10 mouse cellular contexts compared by ENCODE assay signal in genomic region chr16:17796971-17797811, GRCm38 (mm10). TPM values are rescaled to one million over a fixed set of nuclear protein-coding genes. Genes with fewer than 3 reads are reported as not detected.
A peak's percentile ranks its signal among the peaks of the same experiment; 100 is the strongest.
DNase-seq lines count a peak whose midpoint lies in the region; ATAC-seq and TF ChIP-seq lines count a peak whose summit lies in the region.
"Had no signal": no experiment of that assay in that cellular context is flagged by ENCODE, and none has a peak within 500 bp of the region (broad histone marks: within the 10 kb centered on the region; RNA-seq: fewer than 3 reads in every experiment).

Scarf2 (plus strand) TSS chr16:17797282.

- no peak within 1 kb of the TSS; the same call in 1 of the 2 replicates for H3K27ac ChIP-seq in testis, adult 2 months (ENCODE audit: control insufficient read depth, insufficient read depth, low read depth, low read length)
- H3K27ac ChIP-seq in forebrain, embryonic 16.5 days (ENCODE audit: low read length), result no peak within 1 kb of the TSS
- H3K27ac ChIP-seq in hindbrain, embryonic 11.5 days (ENCODE audit: low read depth, low read length), result peak within 1 kb of the TSS; percentile 62
- peak within 1 kb of the TSS; percentile 36 for H3K27ac ChIP-seq in liver, embryonic 12.5 days
- H3K27ac ChIP-seq in neural tube, embryonic 13.5 days (replicated peaks), result peak within 1 kb of the TSS; percentile 10
- H3K27ac ChIP-seq: macrophage had no signal

- peak within 1 kb of the TSS; percentile 82 for H3K4me2 ChIP-seq in forebrain, embryonic 16.5 days (ENCODE audit: low read length)
- H3K4me2 ChIP-seq in hindbrain, embryonic 11.5 days (replicated peaks; ENCODE audit: low read depth, low read length), result peak within 1 kb of the TSS; percentile 81
- peak within 1 kb of the TSS; percentile 60 for H3K4me2 ChIP-seq in liver, embryonic 12.5 days
- H3K4me2 ChIP-seq in neural tube, embryonic 13.5 days, result peak within 1 kb of the TSS; percentile 73

- H3K4me1 ChIP-seq in testis, adult 2 months (ENCODE audit: control insufficient read depth, insufficient read depth, low read length), result peaks cover 14% of the 10 kb centered on the region
- peaks cover 21% of the 10 kb centered on the region for H3K4me1 ChIP-seq in forebrain, embryonic 16.5 days (replicated peaks; ENCODE audit: control insufficient read depth, insufficient read depth, low read length)
- H3K4me1 ChIP-seq in hindbrain, embryonic 11.5 days (replicated peaks; ENCODE audit: control insufficient read depth, insufficient read depth, low read length), result peaks cover 4% of the 10 kb centered on the region
- H3K4me1 ChIP-seq in liver, embryonic 12.5 days, result peaks cover 10% of the 10 kb centered on the region
- H3K4me1 ChIP-seq in neural tube, embryonic 13.5 days (replicated peaks), result peaks cover 26% of the 10 kb centered on the region

- H3K27me3 ChIP-seq in testis, adult 2 months (ENCODE audit: control insufficient read depth, insufficient read depth, low read length), result no peaks in the 10 kb centered on the region
- peaks cover 55% of the 10 kb centered on the region for H3K27me3 ChIP-seq in forebrain, embryonic 16.5 days (replicated peaks; ENCODE audit: control insufficient read depth, insufficient read depth, low read length)
- H3K27me3 ChIP-seq in hindbrain, embryonic 11.5 days (ENCODE audit: control insufficient read depth, insufficient read depth, low read length), result peaks cover 66% of the 10 kb centered on the region
- H3K27me3 ChIP-seq in liver, embryonic 12.5 days (replicated peaks), result peaks cover 84% of the 10 kb centered on the region
- H3K27me3 ChIP-seq in neural tube, embryonic 13.5 days, result peaks cover 86% of the 10 kb centered on the region

- H3K4me3 ChIP-seq in testis, adult 2 months (ENCODE audit: control insufficient read depth, low read depth, low read length), result peak within 1 kb of the TSS; percentile 54
- H3K4me3 ChIP-seq in forebrain, embryonic 16.5 days (replicated peaks; ENCODE audit: low read length), result peak within 1 kb of the TSS; percentile 48
- peak within 1 kb of the TSS; percentile 43 for H3K4me3 ChIP-seq in hindbrain, embryonic 11.5 days (ENCODE audit: low read depth, low read length)
- peak within 1 kb of the TSS; percentile 52 for H3K4me3 ChIP-seq in liver, embryonic 12.5 days
- H3K4me3 ChIP-seq in neural tube, embryonic 13.5 days, result peak within 1 kb of the TSS; percentile 53

- peak; percentile 32 for ATAC-seq in forebrain, embryonic 16.5 days
- peak; percentile 23; the same call in 1 of the 2 replicates for ATAC-seq in hindbrain, embryonic 11.5 days (ENCODE audit: low FRiP score)
- peak; percentile 19; the same call in 1 of the 2 replicates for ATAC-seq in liver, embryonic 12.5 days
- peak; percentile 21 for ATAC-seq in neural tube, embryonic 13.5 days (ENCODE audit: low read depth)

- TF ChIP-seq POLR2A in testis, adult 2 months (IDR thresholded peaks at IDR 0.05; ENCODE audit: control insufficient read depth, low read depth, low read length), result no peak

- H3K36me3 ChIP-seq in testis, adult 2 months (ENCODE audit: control insufficient read depth, insufficient read depth, low read length), result no peaks in the 10 kb centered on the region
- H3K36me3 ChIP-seq in forebrain, embryonic 16.5 days (ENCODE audit: control insufficient read depth, insufficient read depth), result peaks cover 6% of the 10 kb centered on the region; the same call in 1 of the 2 replicates
- no peaks in the 10 kb centered on the region for H3K36me3 ChIP-seq in hindbrain, embryonic 11.5 days (ENCODE audit: control insufficient read depth, insufficient read depth, low read length)
- H3K36me3 ChIP-seq in liver, embryonic 12.5 days, result peaks cover 14% of the 10 kb centered on the region
- peaks cover 20% of the 10 kb centered on the region for H3K36me3 ChIP-seq in neural tube, embryonic 13.5 days
- H3K36me3 ChIP-seq: G1E had no signal

- no peak for DNase-seq in testis, postnatal 14 days (ENCODE audit: low spot score)
- DNase-seq in hindbrain, embryonic 11.5 days (ENCODE audit: low spot score), result peak; percentile 62
- DNase-seq in left cerebral cortex, adult 9 months (ENCODE audit: low spot score in 2 of 2), result no peak
- no peak for DNase-seq in layer of hippocampus, postnatal 25 days (ENCODE audit: extremely low spot score in 1 of 2, low spot score in 1 of 2)

- H3K9me3 ChIP-seq in forebrain, embryonic 16.5 days (ENCODE audit: control insufficient read depth, low read length), result no peaks in the 10 kb centered on the region
- no peaks in the 10 kb centered on the region for H3K9me3 ChIP-seq in hindbrain, embryonic 11.5 days (ENCODE audit: control insufficient read depth, low read length)
- H3K9me3 ChIP-seq in liver, embryonic 12.5 days (replicated peaks), result no peaks in the 10 kb centered on the region
- H3K9me3 ChIP-seq in neural tube, embryonic 13.5 days, result no peaks in the 10 kb centered on the region

- no peak for TF ChIP-seq CTCF in testis, adult 2 months (IDR thresholded peaks at IDR 0.05; ENCODE audit: control insufficient read depth, insufficient read depth, insufficient replicate concordance, low read depth, low read length)

- H3K9ac ChIP-seq in forebrain, embryonic 16.5 days (replicated peaks; ENCODE audit: low read depth, low read length), result peak within 1 kb of the TSS; percentile 60
- peak within 1 kb of the TSS; percentile 70 for H3K9ac ChIP-seq in hindbrain, embryonic 11.5 days (ENCODE audit: low read depth, low read length)
- peak within 1 kb of the TSS; percentile 55 for H3K9ac ChIP-seq in liver, embryonic 12.5 days
- H3K9ac ChIP-seq in neural tube, embryonic 13.5 days, result peak within 1 kb of the TSS; percentile 75

- WGBS in forebrain, embryonic 16.5 days, result under 1% methylated on average over 65 of the region's 81 CpGs
- WGBS in hindbrain, embryonic 11.5 days, result 3% methylated on average over 48 of the region's 81 CpGs
- WGBS in liver, embryonic 12.5 days (ENCODE audit: insufficient replicate concordance), result 3% methylated on average over 79 of the region's 81 CpGs
- 3% methylated on average over 64 of the region's 81 CpGs for WGBS in neural tube, embryonic 13.5 days

RNA-seq across cellular contexts. Expression of gene Scarf2, which starts in this region (rescaled TPM):
- polyA plus RNA-seq in testis, adult 2 months (2012; rRNA removed), result 4.1 and 5.6 TPM in 2 replicates
- polyA plus RNA-seq in forebrain, embryonic 16.5 days (2015; fragmentation: Nextera tagmentation; extraction: Ambion mirVana), result 0.99 and 1.4 TPM in 2 replicates
- polyA plus RNA-seq in hindbrain, embryonic 11.5 days (2014; fragmentation: Nextera tagmentation; extraction: Ambion mirVana), result 6.4 and 7.2 TPM in 2 replicates
- 4.9 and 5.2 TPM in 2 replicates for polyA plus RNA-seq in liver, embryonic 12.5 days (2016; fragmentation: Nextera tagmentation; extraction: Ambion mirVana)
- polyA plus RNA-seq in neural tube, embryonic 13.5 days (2015; fragmentation: Nextera tagmentation; extraction: Ambion mirVana), result 3.4 and 3.7 TPM in 2 replicates
- 1 to 10 TPM; 2.7 to 2.8 TPM for total RNA-seq in layer of hippocampus, postnatal 25 days (2021)
- total RNA-seq: G1E had no signal
- polyA plus RNA-seq: G1E had no signal

Comparison
In these comparisons a context has a peak if more than half of its experiments do, and no peak if none do; other contexts are left out.
1. H3K27ac ChIP-seq: peak in hindbrain, embryonic 11.5 days (single experiment), liver, embryonic 12.5 days (single experiment) and neural tube, embryonic 13.5 days (single experiment); none in testis, adult 2 months (single experiment) and forebrain, embryonic 16.5 days (single experiment).
2. Peak in every context shown above with its lines, with median percentiles within 50 percentile points of each other: H3K4me3 ChIP-seq, ATAC-seq, H3K4me2 ChIP-seq and H3K9ac ChIP-seq.